Mouse (Mus musculus) bone marrow, adult 2 months (tissue): ENCODE results near the gene Ak2.

Experiments
- CTCF ChIP-seq: fragments of 200-500 bp; IDR thresholded peaks from 2 replicates; pipeline ENCODE4 v1.5.1; 2011; ENCODE audit warnings: low read length, control low read depth; ENCODE audit not compliant: control insufficient read depth, insufficient read depth
- POLR2A ChIP-seq: fragments of 200-500 bp; IDR thresholded peaks from 2 replicates; pipeline ENCODE4 v1.6.1; 2011; ENCODE audit warnings: low read depth, mild to moderate bottlenecking, control low read depth, low read length, borderline replicate concordance; ENCODE audit not compliant: control insufficient read depth

DNA sequence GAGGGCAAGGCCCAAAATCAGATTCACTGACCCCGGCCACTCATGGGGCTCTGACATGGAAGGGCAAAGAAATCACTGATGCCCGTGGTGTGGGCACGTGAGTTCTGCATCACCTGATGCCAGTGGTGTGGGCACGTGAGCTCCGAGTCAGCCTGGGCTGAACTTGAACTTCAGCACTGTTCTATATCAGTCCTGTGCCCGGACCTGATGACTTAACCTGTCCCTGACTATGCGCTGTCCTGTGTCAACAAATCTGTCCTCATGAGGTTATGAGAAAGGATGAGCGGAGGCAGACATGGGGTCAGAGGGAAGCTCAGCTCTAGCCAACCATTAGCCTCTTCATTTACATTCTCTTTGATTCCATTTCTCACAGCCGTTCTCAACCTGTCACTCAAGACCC is 45.0 kb upstream of the Ak2 start:
- TF ChIP-seq CTCF (no peak), POLR2A (no peak)
